Mouse (Mus musculus): Measurements from ENCODE around the gene Phb. TPM values are rescaled to one million over a fixed set of nuclear protein-coding genes. Genes with fewer than 3 reads are reported as not detected.
A peak's percentile ranks its signal among the peaks of the same experiment; 100 is the strongest.

The Phb gene
- polyA plus RNA-seq, 1 experiment = 255 TPM

DNA sequence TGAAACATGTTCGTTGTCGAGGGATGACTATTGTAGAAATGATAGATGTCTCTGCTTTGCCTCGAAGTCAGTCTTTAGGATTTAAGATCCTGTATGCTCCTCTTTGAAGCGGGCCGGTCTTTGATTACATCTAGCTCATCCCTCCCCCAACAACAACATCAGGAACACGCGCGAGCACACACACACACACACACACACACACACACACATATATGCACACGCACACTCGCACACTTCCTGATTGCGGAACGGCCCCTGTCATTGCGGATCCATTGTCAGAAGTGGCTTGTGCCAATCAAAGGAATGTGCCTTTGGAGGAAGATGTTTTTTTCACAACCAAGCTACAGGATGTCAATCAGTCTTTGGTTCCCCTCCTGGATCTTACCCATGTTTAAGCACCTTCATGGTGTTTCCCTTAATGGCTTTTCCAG, 47.1 kb downstream of the Phb start:
- no peak overlapping the region for H3K27ac ChIP-seq (ENCODE audit: insufficient read depth, low read length)

DNA sequence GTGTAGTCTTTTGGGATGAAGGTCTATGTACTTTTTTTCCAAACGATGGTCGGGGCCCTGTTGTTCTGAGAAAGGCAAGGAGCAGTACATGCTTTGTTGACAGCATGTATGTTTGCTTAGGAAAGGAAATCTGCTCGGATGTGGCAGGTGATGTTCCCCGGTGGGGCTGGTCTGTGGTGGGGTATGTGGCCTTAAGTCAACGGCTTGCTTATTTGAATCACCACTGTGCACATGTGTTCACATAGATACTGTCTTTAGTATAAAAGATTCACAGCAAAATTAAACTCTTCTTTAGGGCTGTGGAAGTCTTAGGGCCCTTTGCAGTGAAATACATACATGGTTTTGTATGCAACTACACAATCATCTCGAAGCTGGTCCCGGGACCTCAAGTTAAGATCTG, 47.7 kb downstream of the Phb start:
- no peaks in the 10 kb centered on the region for H3K9me3 ChIP-seq (replicated peaks; ENCODE audit: control insufficient read depth, insufficient read depth, low read length, poor library complexity, severe bottlenecking)
- peak overlapping the region; percentile 96 for H3K9ac ChIP-seq (ENCODE audit: low read depth, poor library complexity, severe bottlenecking)
- no peak for TF ChIP-seq CTCF (IDR thresholded peaks at IDR 0.05; ENCODE audit: low read depth, low read length)
- no peak for TF ChIP-seq POLR2A (IDR thresholded peaks at IDR 0.05; ENCODE audit: insufficient read depth, low read length)
- TF ChIP-seq EP300 (IDR thresholded peaks at IDR 0.05; ENCODE audit: insufficient read depth, low read depth, low read length) = no peak
- no peak overlapping the region for H3K27ac ChIP-seq (ENCODE audit: insufficient read depth, low read length)
- H3K27me3 ChIP-seq (ENCODE audit: control insufficient read depth, insufficient read depth, low read length, poor library complexity, severe bottlenecking) = no peaks in the 10 kb centered on the region
- H3K36me3 ChIP-seq (ENCODE audit: control insufficient read depth, insufficient read depth, low read length, poor library complexity, severe bottlenecking) = no peaks in the 10 kb centered on the region
- peaks cover 2% of the 10 kb centered on the region for H3K4me1 ChIP-seq (ENCODE audit: control insufficient read depth, insufficient read depth, low read length)
- peak overlapping the region; percentile 80 for H3K4me3 ChIP-seq (ENCODE audit: low read depth, low read length)

More for the DNA sequence above, 47.1 kb downstream of the Phb start:
- peak overlapping the region; percentile 96 for H3K9ac ChIP-seq (ENCODE audit: low read depth, poor library complexity, severe bottlenecking)
- H3K4me3 ChIP-seq (ENCODE audit: low read depth, low read length) = peak overlapping the region; percentile 80
- no peaks in the 10 kb centered on the region for H3K9me3 ChIP-seq (replicated peaks; ENCODE audit: control insufficient read depth, insufficient read depth, low read length, poor library complexity, severe bottlenecking)
- H3K4me1 ChIP-seq (ENCODE audit: control insufficient read depth, insufficient read depth, low read length) = peaks cover 1% of the 10 kb centered on the region
- no peaks in the 10 kb centered on the region for H3K27me3 ChIP-seq (ENCODE audit: control insufficient read depth, insufficient read depth, low read length, poor library complexity, severe bottlenecking)
- TF ChIP-seq CTCF (IDR thresholded peaks at IDR 0.05; ENCODE audit: low read depth, low read length) = no peak
- no peak for TF ChIP-seq POLR2A (IDR thresholded peaks at IDR 0.05; ENCODE audit: insufficient read depth, low read length)
- no peak for TF ChIP-seq EP300 (IDR thresholded peaks at IDR 0.05; ENCODE audit: insufficient read depth, low read depth, low read length)
- no peaks in the 10 kb centered on the region for H3K36me3 ChIP-seq (ENCODE audit: control insufficient read depth, insufficient read depth, low read length, poor library complexity, severe bottlenecking)

DNA sequence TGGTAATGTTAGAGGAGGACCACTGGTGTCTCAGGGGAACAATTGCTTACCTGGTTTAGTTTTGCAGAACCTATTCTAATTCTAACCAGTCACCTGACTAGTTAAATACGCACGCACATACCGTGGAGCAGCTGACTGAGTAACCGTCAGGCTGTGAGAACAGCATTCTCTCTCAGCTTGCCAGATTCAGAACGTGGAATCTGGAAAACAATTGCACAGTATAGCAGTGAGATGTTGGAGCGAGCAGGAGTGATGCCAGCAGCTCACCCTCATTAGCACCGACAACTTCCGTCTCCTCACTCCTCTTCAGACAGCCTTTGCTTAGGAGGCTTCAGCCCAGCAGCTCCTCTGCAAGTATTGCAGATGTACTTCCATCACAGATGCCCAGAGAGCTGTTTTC, 49.4 kb downstream of the Phb start:
- Histone ChIP-seq H3K36me3 (ENCODE audit: control insufficient read depth, insufficient read depth, low read length, poor library complexity, severe bottlenecking) (no peaks in the 10 kb centered on the region), H3K9ac (ENCODE audit: low read depth, poor library complexity, severe bottlenecking) (no peak overlapping the region), H3K4me3 (ENCODE audit: low read depth, low read length) (peak overlapping the region; percentile 53), H3K27ac (ENCODE audit: insufficient read depth, low read length) (0 out of 2 replicates have a peak overlapping the region, but pooled peaks have one; percentile 1), H3K4me1 (ENCODE audit: control insufficient read depth, insufficient read depth, low read length) (peaks cover 2% of the 10 kb centered on the region), H3K9me3 (replicated peaks; ENCODE audit: control insufficient read depth, insufficient read depth, low read length, poor library complexity, severe bottlenecking) (no peaks in the 10 kb centered on the region), H3K27me3 (ENCODE audit: control insufficient read depth, insufficient read depth, low read length, poor library complexity, severe bottlenecking) (no peaks in the 10 kb centered on the region)
- peak; percentile 54; the same call in 1 of the 2 replicates for TF ChIP-seq EP300 (IDR thresholded peaks at IDR 0.05; ENCODE audit: insufficient read depth, low read depth, low read length)
- no peak for TF ChIP-seq CTCF (IDR thresholded peaks at IDR 0.05; ENCODE audit: low read depth, low read length)
- TF ChIP-seq POLR2A (IDR thresholded peaks at IDR 0.05; ENCODE audit: insufficient read depth, low read length) = no peak

DNA sequence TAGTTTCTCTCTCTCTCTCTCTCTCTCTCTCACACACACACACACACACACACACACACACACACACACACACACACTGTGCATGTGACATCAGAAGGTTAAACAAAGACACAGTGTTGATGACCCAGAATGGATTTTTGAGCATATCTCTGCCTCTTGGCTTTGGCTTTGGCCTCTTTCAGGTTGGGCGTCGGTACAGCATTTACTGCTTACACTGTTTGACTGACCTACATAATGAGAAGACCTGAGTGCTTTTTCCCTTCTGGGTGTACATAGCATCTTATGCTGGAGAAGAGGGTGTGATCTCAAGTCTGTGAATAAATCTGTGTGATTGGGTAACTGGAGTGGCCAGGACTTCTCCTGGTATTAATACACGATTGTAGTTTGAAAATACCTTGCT, 52.6 kb downstream of the Phb start:
- H3K27ac ChIP-seq (ENCODE audit: insufficient read depth, low read length) = no peak overlapping the region
- H3K27me3 ChIP-seq (ENCODE audit: control insufficient read depth, insufficient read depth, low read length, poor library complexity, severe bottlenecking) = no peaks in the 10 kb centered on the region
- TF ChIP-seq POLR2A (IDR thresholded peaks at IDR 0.05; ENCODE audit: insufficient read depth, low read length) = no peak
- TF ChIP-seq CTCF (IDR thresholded peaks at IDR 0.05; ENCODE audit: low read depth, low read length) = no peak
- TF ChIP-seq EP300 (IDR thresholded peaks at IDR 0.05; ENCODE audit: insufficient read depth, low read depth, low read length) = no peak
- no peaks in the 10 kb centered on the region for H3K9me3 ChIP-seq (replicated peaks; ENCODE audit: control insufficient read depth, insufficient read depth, low read length, poor library complexity, severe bottlenecking)
- H3K4me1 ChIP-seq (ENCODE audit: control insufficient read depth, insufficient read depth, low read length) = peaks cover 2% of the 10 kb centered on the region
- no peak overlapping the region for H3K9ac ChIP-seq (ENCODE audit: low read depth, poor library complexity, severe bottlenecking)
- no peaks in the 10 kb centered on the region for H3K36me3 ChIP-seq (ENCODE audit: control insufficient read depth, insufficient read depth, low read length, poor library complexity, severe bottlenecking)
- H3K4me3 ChIP-seq (ENCODE audit: low read depth, low read length) = no peak overlapping the region

DNA sequence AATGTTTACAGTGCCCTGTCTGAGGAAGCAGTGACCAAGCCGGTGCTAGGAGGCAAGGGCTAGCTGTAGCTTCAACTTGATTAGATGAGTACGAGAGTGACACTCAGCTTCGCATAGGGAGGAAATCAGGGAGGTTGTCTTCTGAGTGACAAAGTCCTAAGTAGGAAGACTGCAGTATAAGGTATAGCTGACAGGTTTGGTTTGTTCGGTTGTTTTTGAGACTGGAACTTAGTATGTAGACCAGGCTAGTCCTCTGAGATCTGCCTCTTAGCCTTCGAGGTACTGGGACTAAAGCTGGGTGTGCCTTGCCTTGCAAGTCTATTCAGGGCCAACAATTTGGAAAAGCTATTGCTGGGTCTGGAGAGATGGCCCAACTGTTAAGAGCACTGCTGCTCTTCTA, 56.5 kb downstream of the Phb start, which contains the start of gene B130006D01Rik:
TSS of gene B130006D01Rik (plus strand) at position 301 of the 400 bp plus-strand sequence.
- Histone ChIP-seq H3K9ac (ENCODE audit: low read depth, poor library complexity, severe bottlenecking) (no peak within 1 kb of the TSS), H3K4me3 (ENCODE audit: low read depth, low read length) (no peak within 1 kb of the TSS), H3K27me3 (ENCODE audit: control insufficient read depth, insufficient read depth, low read length, poor library complexity, severe bottlenecking) (no peaks in the 10 kb centered on the region), H3K9me3 (replicated peaks; ENCODE audit: control insufficient read depth, insufficient read depth, low read length, poor library complexity, severe bottlenecking) (no peaks in the 10 kb centered on the region), H3K36me3 (ENCODE audit: control insufficient read depth, insufficient read depth, low read length, poor library complexity, severe bottlenecking) (no peaks in the 10 kb centered on the region), H3K4me1 (ENCODE audit: control insufficient read depth, insufficient read depth, low read length) (peaks cover 2% of the 10 kb centered on the region), H3K27ac (ENCODE audit: insufficient read depth, low read length) (no peak within 1 kb of the TSS)
- TF ChIP-seq CTCF (IDR thresholded peaks at IDR 0.05; ENCODE audit: low read depth, low read length) = no peak
- TF ChIP-seq EP300 (IDR thresholded peaks at IDR 0.05; ENCODE audit: insufficient read depth, low read depth, low read length) = no peak
- no peak for TF ChIP-seq POLR2A (IDR thresholded peaks at IDR 0.05; ENCODE audit: insufficient read depth, low read length)

DNA sequence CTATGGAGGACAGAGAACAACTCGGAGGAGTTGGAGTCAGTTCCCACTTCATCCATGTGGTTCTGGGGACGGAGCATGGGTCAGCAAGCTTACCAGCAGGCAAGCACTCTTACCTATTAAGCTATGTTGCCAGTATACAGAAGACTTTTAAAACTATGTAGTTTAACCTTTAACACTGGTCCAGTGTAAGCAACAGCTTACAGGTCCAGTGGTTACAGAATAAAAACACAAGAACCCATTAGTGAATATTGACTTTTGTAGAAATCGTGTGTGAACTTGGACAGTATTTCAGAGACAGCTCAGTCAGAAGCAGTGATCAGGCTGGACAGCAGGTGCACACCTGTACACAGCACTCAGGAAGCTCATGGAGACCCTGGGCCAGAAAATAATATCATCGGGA, 57.7 kb downstream of the Phb start:
- H3K36me3 ChIP-seq (ENCODE audit: control insufficient read depth, insufficient read depth, low read length, poor library complexity, severe bottlenecking) = no peaks in the 10 kb centered on the region
- no peak overlapping the region for H3K9ac ChIP-seq (ENCODE audit: low read depth, poor library complexity, severe bottlenecking)
- peaks cover 1% of the 10 kb centered on the region for H3K4me1 ChIP-seq (ENCODE audit: control insufficient read depth, insufficient read depth, low read length)
- H3K9me3 ChIP-seq (replicated peaks; ENCODE audit: control insufficient read depth, insufficient read depth, low read length, poor library complexity, severe bottlenecking) = no peaks in the 10 kb centered on the region
- H3K4me3 ChIP-seq (ENCODE audit: low read depth, low read length) = no peak overlapping the region
- H3K27me3 ChIP-seq (ENCODE audit: control insufficient read depth, insufficient read depth, low read length, poor library complexity, severe bottlenecking) = no peaks in the 10 kb centered on the region
- no peak overlapping the region for H3K27ac ChIP-seq (ENCODE audit: insufficient read depth, low read length)
- TF ChIP-seq EP300 (IDR thresholded peaks at IDR 0.05; ENCODE audit: insufficient read depth, low read depth, low read length) (no peak), CTCF (IDR thresholded peaks at IDR 0.05; ENCODE audit: low read depth, low read length) (no peak), POLR2A (IDR thresholded peaks at IDR 0.05; ENCODE audit: insufficient read depth, low read length) (no peak)

All from ES-Bruce4 (cell line).